Mouse (Mus musculus) CD4-positive, CD25-positive, alpha-beta regulatory T cell, adult 4 months (primary cell): ENCODE results near the gene Akap2. TPM values are rescaled to one million over a fixed set of nuclear protein-coding genes. Genes with fewer than 3 reads are reported as not detected.
A peak's percentile ranks its signal among the peaks of the same experiment; 100 is the strongest.

ENCODE experiments used
- ATAC-seq: one replicate; pipeline ENCODE4 v1.8.0; 2017
- polyA plus RNA-seq, 2 experiments: library from polyadenylated mRNA; unstranded; fragments of 100-300 nt; shearing (Covaris generic); gene quantifications; one replicate each; pipeline ENCODE4 v1.2.1; 2017

The Akap2 gene
- polyA plus RNA-seq, 2 experiments from 2014 or later = 4.3 to 4.5 TPM

GRCm38 (mm10) chr4:57798286-57799018, 81.0 kb downstream of the Akap2 start:
- peak; percentile 43 for ATAC-seq

- ATAC-seq = no peak
Measured at GRCm38 (mm10) chr4:57799297-57799696, 81.8 kb downstream of the Akap2 start.

GRCm38 (mm10) chr4:57801239-57801638, 83.8 kb downstream of the Akap2 start:
- ATAC-seq = no peak

GRCm38 (mm10) chr4:57801986-57802385, 84.5 kb downstream of the Akap2 start:
- no peak for ATAC-seq

- ATAC-seq = no peak
Measured at GRCm38 (mm10) chr4:57802411-57802810, 85.0 kb downstream of the Akap2 start.

GRCm38 (mm10) chr4:57804902-57805301, 87.4 kb downstream of the Akap2 start:
- no peak for ATAC-seq

- no peak for ATAC-seq
Measured at GRCm38 (mm10) chr4:57809449-57809848, 92.0 kb downstream of the Akap2 start.

- ATAC-seq = no peak
Measured at GRCm38 (mm10) chr4:57812075-57812474, 94.6 kb downstream of the Akap2 start.

GRCm38 (mm10) chr4:57812916-57813575, 95.6 kb downstream of the Akap2 start:
- peak; percentile 24 for ATAC-seq

GRCm38 (mm10) chr4:57813576-57813945, 96.1 kb downstream of the Akap2 start:
- ATAC-seq = peak; percentile 98

- ATAC-seq = no peak
Measured at GRCm38 (mm10) chr4:57815355-57815754, 97.9 kb downstream of the Akap2 start.

- no peak for ATAC-seq
Measured at GRCm38 (mm10) chr4:57816146-57816545, 98.7 kb downstream of the Akap2 start.

- ATAC-seq = no peak
Measured at GRCm38 (mm10) chr4:57820839-57821374, 103.5 kb downstream of the Akap2 start.

GRCm38 (mm10) chr4:57821556-57822356, 104.3 kb downstream of the Akap2 start:
- ATAC-seq = no peak

- no peak for ATAC-seq
Measured at GRCm38 (mm10) chr4:57822641-57823040, 105.2 kb downstream of the Akap2 start.

- ATAC-seq = no peak
Measured at GRCm38 (mm10) chr4:57824626-57825240, 107.3 kb downstream of the Akap2 start.

GRCm38 (mm10) chr4:57826272-57826671, 108.8 kb downstream of the Akap2 start:
- no peak for ATAC-seq

- no peak for ATAC-seq
Measured at GRCm38 (mm10) chr4:57829131-57829530, 111.7 kb downstream of the Akap2 start.

- ATAC-seq = no peak
Measured at GRCm38 (mm10) chr4:57829740-57830139, 112.3 kb downstream of the Akap2 start.

- ATAC-seq = peak; percentile 56
Measured at GRCm38 (mm10) chr4:57832318-57832717, 114.9 kb downstream of the Akap2 start.

- ATAC-seq = no peak
Measured at GRCm38 (mm10) chr4:57833060-57833459, 115.6 kb downstream of the Akap2 start.

- ATAC-seq = peak; percentile 62
Measured at GRCm38 (mm10) chr4:57834141-57834540, 116.7 kb downstream of the Akap2 start.

GRCm38 (mm10) chr4:57837089-57837488, 119.6 kb downstream of the Akap2 start:
- ATAC-seq = no peak
